Mouse (Mus musculus): ENCODE results near the gene Stk31.
A peak's percentile ranks its signal among the peaks of the same experiment; 100 is the strongest.
"Not testable (repeated sequence)": the region's sequence is repeated elsewhere in the genome, so short reads cannot be mapped to it uniquely, and the experiment has no call there.

Gene Stk31

DNA sequence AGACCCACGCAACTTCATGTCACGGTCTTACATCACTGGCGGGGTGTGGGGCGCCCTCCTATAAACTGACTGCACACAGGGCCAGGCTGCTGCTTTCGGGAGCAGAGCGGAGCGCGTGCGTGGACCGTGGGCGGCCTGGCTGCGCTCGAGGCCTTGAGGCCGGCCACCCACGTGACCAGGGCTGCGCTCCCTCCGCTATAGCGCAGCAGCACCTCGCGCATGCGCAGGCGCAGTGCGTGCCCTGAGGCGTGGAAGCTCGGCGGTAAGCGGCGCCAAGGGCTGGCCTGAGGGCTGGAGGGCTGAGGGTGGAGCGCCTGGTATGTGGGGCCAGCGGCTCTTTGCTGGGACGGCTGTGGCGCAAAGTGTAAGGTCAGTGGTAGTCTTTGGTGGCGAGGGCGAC, at the start of gene Stk31:
Gene Stk31 (plus strand): TSS at position 289 of the 400 bp plus-strand sequence.
- DNase-seq = peak; percentile 23

DNA sequence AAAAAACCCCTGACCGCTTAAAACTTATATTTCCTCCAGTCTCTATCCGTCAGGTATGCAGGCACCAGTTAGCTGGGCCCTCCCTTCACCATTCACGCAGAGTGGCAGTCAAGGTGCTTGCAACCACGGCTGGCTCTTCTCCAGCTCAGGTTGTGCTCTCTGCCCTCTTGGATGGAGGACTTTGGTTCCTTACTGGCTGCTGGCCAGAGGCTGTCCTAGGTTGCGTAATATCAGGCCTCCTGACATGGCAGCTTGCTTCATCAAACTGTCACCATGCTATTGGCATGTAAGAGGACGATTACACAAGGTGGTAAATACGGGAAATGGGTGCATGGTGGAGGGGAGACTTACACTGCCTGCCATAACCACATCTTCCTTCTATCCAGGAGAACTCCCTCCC, 45.6 kb upstream of the Stk31 start:
- DNase-seq = no peak

DNA sequence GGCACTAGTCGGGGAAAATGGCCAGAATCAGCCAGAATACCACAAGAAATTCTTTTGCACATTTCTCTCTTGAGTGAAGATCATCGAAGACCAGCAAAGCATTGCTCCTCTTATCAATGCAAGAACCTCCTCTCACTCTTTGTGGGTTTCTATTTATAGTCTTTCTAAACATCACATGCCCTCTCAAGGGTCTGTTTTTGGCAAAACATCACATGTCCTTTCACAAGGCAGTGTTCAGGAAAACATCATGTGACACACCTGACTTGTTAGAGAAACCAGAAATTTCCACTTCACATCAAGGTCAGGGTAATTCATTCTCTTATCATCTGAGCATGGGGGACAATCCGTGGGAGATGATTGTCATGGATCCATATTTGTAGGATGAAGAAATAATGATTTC, 40.8 kb upstream of the Stk31 start:
- no peak for DNase-seq

DNA sequence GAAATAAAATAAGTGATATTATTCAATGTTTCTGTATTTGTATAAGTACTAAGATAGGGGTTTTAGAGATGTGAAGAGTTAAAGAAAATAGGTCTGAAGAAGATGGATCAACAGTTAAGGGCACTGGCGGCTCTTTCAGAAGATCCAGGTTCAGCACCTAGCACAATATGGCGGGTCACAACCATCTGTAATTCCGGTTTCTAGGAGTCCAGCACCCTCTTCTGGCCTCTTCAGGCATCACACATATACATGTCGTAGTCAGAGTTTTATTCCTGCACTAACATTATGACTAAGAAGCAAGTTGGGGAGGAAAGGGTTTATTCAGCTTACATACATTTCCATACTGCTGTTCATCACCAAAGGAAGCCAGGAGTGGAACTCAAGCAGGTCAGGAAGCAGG, 40.2 kb upstream of the Stk31 start:
- no peak for DNase-seq

DNA sequence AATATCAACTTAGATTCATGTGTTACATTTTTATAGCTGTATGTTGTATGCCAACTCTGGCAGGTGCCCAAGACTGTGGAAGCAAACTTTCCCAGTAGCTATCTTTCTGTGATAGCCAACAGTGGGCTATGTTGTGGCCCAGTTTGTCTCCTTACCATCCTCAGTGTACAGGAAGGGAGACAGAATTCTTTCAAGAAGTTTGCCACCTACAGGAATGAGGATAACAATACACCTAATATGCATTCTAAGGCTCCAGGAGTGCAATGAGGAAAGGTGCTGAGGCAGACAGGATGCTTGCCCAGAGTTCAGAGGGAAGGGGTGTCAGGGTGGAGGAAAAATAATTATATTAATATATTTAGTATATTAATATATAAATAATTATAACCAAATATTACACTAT, 35.0 kb upstream of the Stk31 start:
- no peak for DNase-seq

DNA sequence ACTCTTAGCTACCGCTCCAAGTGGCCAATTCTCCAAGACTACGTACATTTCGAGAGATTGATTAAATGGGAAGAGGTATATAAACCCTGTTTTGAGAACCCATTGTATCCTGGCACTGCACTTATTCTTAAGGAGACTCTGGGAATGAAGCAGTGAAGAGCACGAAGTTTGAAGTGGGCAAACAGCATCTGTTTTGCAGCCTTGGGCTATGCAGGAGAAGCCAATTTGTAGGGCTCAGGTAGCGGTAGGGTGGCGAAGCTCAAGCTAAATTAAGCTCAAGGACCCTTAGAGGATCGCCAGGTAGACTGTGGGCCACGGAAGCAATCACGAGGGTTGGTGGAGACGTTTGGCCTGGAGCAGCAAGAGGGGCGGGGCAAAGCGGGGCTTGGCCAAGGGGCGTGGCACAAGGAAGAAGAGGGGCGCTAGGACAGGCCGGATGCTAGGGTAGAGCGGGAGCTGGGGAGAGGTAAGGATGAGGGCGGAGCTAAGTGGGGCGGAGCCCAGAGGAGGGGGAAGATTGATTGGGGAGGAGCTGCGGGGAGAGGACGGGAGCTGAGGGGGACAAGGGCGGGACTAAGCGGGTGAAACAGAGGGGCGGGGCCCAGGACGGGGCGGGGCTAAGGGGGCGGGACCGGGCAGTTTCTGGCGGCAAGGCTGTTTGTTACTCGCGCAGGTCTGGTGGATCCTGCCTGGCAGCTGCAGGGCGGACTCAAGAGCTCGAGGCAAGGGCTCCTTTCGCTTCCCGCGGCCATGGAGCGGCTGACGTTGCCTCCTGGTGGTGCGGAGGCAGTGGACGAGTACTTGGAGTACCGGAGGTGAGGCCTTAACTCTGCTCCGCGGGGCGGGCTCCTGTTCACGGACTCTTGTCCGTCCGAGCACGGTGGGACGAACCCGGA, 28.0 kb upstream of the Stk31 start, which contains the start of gene Fam221a:
Gene Fam221a (plus strand): TSS at position 581 of the 896 bp plus-strand sequence.
- peak; percentile 77 for DNase-seq

DNA sequence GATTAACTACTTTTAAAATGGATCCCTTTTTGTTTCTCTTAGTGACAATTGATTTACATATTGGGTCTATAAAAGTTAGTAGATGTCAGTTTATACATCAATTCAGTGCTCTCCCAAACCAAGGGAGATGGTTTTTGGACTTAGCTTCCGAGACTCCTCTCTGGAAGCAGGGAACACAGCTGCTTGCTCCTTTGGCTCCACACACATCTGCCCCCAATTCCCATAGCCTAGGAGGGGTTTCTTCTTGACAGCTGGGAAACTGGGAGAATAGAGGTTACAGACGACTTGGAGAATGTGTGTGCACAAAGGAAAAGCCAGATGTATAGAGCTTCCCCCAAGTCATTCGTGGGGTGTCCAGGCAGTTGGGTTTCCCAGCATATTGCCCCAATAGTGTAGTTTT, 27.2 kb upstream of the Stk31 start:
- no peak for DNase-seq

DNA sequence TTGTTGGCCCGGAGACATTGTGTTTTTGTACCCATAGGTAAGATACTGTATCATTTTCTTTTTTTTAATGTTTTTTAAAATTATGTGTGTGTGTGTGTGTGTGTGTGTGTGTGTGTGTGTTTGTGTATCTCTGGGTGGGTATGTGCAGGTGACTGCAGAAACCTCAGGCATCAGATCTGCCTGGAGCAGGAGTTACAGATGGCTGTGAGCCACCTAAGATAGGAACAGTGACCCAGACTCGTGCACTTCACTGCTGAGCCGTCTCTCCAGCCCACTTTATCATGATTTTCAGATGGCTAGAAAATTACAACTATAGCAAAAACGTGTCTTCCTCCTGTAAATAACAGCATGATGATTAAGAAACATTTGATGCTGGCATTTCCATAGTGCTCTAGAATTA, 22.7 kb upstream of the Stk31 start:
- DNase-seq = no peak

DNA sequence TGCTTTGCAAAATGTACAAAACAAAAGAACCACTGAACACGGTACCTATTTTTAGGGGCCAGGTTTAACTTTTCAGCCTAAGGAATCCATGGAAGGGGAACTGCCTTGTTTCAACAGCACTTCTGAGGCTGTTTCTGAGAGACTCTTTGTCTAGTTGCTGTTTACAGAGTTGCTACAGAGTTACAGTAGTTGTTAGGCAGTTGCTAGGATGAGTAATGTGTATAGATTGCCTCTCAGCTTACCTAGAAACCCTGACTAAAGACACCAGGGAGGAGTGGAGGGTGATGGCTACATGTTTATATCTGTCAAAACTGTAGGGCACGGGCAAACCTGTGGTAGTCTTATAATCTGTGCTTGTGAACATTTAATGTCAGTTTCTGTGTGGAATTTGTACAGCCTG, 21.5 kb upstream of the Stk31 start:
- DNase-seq = no peak

DNA sequence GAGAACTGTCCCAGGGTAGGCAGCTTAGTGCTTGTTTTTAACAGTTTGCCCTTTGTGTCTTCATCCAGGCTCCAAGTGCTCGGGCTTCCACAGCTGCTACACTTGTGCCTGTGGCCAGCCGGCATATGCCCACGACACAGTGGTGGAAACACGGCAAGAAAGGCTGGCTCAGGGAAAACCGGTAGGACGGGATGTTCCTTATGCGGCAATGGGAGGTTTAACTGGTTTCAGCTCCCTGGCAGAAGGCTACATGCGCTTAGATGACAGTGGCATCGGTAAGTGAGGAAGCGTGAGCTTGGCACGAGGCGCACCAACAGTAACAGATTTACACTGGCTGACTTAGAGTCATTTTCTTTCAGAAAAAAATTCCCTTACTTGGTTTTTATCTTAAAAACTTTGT, 17.1 kb upstream of the Stk31 start:
- DNase-seq = no peak

DNA sequence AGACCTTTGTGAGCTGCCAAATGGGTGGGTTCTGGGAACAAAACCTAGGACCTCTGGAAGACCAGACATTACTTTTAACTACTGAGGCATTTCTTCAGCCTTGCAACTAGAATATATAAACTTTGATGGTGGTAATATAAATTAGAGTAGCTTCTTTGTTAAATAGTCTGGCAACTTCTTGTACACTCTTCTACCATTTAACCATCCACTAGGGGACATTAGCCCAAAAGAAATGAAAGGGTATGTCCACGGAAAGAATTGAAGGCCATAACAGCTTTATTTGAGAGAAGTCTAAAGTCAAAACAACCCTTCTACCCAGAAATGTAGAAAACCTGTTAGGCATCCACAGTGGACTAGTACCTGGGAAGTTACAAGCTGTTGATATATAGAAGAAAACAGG, 1.1 kb upstream of the Stk31 start:
- DNase-seq = no peak

DNA sequence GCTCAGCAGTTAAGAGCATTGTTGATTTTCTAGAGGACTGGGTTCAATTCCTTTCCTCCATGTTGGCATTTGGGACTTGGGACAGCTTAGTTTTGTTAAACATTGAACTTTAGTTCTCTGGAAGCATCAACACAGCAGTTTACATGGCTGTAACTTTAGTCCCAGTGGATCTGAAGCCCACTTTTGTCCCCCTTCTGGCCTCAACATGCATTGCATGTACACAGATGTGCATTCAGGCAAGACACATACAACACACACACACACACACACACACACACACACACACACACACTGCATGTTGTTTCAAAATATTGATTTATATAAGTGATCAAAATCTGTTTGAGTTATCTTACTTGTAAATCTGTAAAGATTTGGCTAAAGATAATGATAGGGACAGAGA, 2.1 kb downstream of the Stk31 start:
- no peak for DNase-seq

DNA sequence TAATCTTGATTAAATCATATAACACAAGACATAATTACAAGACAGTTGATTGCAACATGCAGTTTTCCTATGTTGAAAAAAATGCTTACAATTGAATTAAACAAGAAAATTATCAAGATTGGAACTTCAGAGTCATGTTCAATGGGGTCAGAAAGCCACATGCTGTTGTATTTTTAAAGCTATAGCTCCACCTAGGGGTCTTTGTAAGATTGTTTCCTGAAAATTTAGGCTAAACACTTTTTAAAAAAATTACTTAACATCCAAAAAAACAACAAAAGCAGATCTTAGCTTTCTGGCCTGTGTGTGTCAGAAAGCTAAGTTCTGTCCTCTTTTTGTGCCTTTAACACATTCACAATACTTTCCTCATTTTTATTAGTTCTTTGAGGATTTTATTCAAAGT, 3.0 kb downstream of the Stk31 start:
- no peak for DNase-seq

DNA sequence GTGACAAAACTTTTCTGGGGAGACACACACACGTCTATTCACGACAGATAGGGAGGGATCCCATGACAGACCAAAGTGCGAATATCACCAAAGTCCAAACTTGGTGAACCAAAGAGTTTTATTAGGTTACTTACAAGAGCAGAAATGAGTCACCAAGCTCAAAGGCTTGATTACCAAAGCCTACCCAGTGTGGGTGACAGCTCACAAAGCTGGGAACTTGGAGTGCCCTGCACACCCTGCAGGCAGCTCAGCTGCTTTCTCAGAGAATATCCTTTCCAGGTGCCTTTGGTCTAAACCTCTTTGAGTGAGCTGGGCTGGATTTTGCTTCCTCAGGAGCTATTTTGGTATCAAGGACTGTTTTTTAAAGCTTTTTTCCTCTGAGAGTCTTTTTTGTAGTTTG, 15.4 kb downstream of the Stk31 start:
- no peak for DNase-seq

DNA sequence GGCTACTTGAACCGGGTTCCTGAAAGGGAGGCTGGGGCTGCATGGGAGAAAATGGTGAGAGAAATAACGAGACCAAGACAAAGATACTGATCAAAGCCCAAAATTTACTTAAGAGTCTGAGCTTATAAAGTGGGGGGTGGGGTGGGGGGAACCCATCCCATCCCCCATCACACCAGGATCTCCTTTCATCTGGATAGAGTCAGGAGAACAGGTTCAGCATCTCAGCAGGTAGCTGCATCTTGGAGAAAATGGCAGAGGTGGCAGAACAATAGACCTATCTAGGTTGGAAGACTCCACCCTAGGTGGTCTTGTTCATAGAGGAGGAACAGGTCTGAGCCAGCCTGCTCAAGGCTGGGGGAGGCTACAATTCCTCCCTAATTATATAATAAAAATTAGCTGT, 17.6 kb downstream of the Stk31 start:
- DNase-seq = not testable (repeated sequence)

DNA sequence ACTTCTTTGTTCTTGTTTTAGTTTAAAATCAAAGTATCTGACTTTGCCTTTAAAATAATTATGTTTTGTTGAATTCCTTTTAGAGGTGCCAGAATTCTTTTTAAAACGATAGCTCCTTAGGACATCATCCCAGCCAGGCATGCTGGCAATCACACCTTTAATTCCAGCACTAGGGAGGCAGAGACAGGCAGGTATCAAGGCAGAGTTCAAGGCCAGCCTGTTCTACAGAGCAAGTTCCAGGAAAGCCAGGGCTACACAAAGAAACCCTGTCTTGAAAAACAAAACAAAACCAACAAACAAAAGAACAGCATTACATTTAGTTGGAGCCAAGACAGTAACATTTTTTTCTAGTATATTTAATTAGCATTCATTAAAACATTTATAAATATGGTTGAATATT, 20.6 kb downstream of the Stk31 start:
- DNase-seq = no peak

DNA sequence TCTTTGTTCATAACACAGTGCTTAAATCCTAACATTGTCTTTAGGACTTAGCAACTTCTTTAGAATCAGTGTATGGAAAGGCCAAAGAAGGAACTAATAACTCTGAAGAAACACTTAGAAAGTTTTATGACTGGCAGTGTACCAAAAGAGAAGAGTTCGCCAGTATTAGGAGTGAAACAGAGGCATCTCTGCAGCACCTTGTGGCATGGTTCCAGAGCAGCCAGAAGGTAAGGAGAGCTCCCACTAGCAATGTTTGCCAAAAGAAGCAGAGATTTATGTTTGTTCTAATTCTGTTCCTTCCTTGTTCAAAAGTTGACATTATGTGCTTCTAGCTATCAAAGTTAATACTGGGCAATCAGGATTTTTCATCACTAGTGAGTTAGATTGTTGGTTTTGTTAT, 41.9 kb downstream of the Stk31 start:
- no peak for DNase-seq

DNA sequence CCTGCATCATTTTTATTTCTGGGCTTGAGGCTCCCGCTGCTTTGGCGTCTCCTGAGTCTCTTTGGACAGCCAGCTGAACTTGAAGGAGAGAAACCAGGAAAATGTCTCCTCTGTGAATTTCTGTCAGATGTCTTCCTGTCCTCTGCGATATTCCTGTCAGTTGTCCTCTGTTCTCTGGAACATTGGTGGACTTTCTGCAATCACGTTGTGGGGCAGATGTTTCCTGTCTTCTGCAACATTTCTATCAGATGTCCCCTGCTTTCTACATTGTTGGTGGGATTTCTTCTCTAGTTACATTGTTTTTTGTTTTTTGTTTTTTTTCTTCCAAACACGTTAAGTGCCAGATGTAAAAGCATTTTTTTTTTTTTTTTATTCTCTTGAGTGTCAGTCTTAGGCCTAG, 62.7 kb downstream of the Stk31 start:
- no peak for DNase-seq

DNA sequence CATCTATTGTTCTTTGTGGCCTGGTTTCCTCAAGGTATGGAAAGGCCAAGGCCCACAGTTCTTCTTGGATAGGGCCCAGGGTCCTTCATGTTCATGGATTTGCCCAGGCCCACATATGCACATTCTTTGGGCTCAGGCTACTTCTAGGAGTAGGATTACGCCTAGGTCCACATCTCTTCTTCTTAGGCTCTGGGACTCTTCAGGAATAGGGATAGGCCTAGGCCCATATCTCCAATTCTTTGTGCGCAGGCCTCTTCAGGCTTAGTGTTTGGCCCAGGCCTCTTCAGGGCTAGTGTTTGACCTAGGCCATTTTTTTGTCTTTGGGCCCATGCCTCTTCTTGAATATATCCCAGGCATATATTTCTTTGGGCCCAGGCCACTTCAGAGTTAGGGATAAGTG, 87.8 kb downstream of the Stk31 start:
- DNase-seq = no peak

DNA sequence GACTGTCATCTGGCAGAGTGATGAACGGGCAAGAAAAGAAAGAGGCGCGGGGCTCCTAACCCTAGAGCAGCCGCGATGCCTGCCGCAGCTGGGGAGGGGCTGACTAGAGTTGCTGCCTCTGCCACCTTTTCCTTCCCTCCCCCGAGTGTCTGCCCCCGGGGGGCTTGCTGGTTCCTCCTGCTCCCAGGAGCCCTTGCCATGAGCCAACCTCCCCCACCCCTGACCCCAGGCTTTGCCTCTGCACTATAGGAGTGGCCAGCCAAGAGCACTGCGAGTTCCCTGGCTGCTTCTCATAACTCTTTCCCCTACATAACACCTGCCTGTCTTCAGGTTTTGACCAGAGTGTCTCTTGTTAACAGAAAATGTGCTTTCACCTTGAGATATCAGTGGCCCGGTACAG, 96.1 kb downstream of the Stk31 start:
- DNase-seq = no peak

DNA sequence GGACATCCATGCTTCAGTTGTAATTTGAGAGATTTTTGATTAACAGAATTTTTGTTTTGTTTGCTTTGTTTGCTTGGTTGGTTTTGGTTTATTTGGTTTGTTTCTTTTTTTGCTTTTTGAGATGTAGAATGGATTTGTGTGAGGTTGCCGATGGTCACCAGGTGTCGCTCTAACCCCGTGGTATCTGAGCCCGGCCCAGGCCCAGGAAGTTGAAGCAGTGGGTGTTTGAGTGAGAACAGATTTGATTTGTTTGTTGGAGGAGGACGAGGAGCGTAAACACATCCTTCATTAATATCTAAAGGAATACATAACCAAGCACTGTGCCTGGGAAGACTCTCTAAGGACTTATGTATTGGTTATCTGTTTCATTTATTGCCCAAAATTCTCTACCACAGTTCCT, 123.6 kb downstream of the Stk31 start:
- peak; percentile 60 for DNase-seq

Measured in right cerebral cortex, adult 18-20 months (tissue).